Mouse (Mus musculus) natural killer cell, adult 2 months (primary cell): ENCODE data around the gene Iqcd.

ENCODE experiments used
- DNase-seq, 2 experiments: peaks; one replicate each; pipeline ENCODE4 v3.0.0; 2022; ENCODE audit warnings: low spot score in 2 of 2

Gene Iqcd

GRCm38 (mm10) chr5:120603515-120603914 is 14.7 kb downstream of the Iqcd start:
- DNase-seq, result no peak

- peak; percentile 60 to 84 for DNase-seq
Measured at GRCm38 (mm10) chr5:120604839-120605238, 16.0 kb downstream of the Iqcd start.

GRCm38 (mm10) chr5:120605241-120605661 is 16.4 kb downstream of the Iqcd start:
- no peak for DNase-seq

- peak; percentile 70 to 83 for DNase-seq
Measured at GRCm38 (mm10) chr5:120605688-120606087, 16.9 kb downstream of the Iqcd start.

- DNase-seq, result no peak
Measured at GRCm38 (mm10) chr5:120606590-120607200, 17.9 kb downstream of the Iqcd start.

GRCm38 (mm10) chr5:120607335-120607734 is 18.5 kb downstream of the Iqcd start:
- no peak for DNase-seq

- DNase-seq, result no peak
Measured at GRCm38 (mm10) chr5:120609246-120609775, 20.5 kb downstream of the Iqcd start.

GRCm38 (mm10) chr5:120610906-120611305 is 22.1 kb downstream of the Iqcd start:
- DNase-seq, result no peak

GRCm38 (mm10) chr5:120611416-120611815 is 22.6 kb downstream of the Iqcd start:
- no peak for DNase-seq

- DNase-seq, result peak; percentile 98 to 99
Measured at GRCm38 (mm10) chr5:120612442-120612821, 23.6 kb downstream of the Iqcd start, which contains the start of the genes Rita1 and Ddx54. Gene Rita1 (minus strand): TSS chr5:120612589. Gene Ddx54 (plus strand): TSS chr5:120612739.

GRCm38 (mm10) chr5:120612822-120613604 is 24.2 kb downstream of the Iqcd start:
- peak; percentile 100 for DNase-seq

GRCm38 (mm10) chr5:120615903-120616302 is 27.1 kb downstream of the Iqcd start:
- DNase-seq, result peak; percentile 40 to 65

- no peak for DNase-seq
Measured at GRCm38 (mm10) chr5:120618778-120619177, 30.0 kb downstream of the Iqcd start.

GRCm38 (mm10) chr5:120619201-120619600 is 30.4 kb downstream of the Iqcd start:
- DNase-seq, result peak; percentile 51 to 76

- DNase-seq, result peak; percentile 77 to 90
Measured at GRCm38 (mm10) chr5:120620375-120621077, 31.7 kb downstream of the Iqcd start.

- DNase-seq, result peak in 1 of 2 experiments; percentile 71
Measured at GRCm38 (mm10) chr5:120621078-120621765, 32.4 kb downstream of the Iqcd start.

GRCm38 (mm10) chr5:120621846-120622197 is 33.0 kb downstream of the Iqcd start:
- DNase-seq, result no peak

GRCm38 (mm10) chr5:120622198-120622851 is 33.5 kb downstream of the Iqcd start:
- DNase-seq, result peak in 1 of 2 experiments; percentile 61

GRCm38 (mm10) chr5:120624427-120624826 is 35.6 kb downstream of the Iqcd start:
- DNase-seq, result no peak

GRCm38 (mm10) chr5:120626399-120626798 is 37.6 kb downstream of the Iqcd start:
- DNase-seq, result peak in 1 of 2 experiments; percentile 39
